Mouse (Mus musculus) hindbrain, postnatal 0 days (tissue): Measurements from ENCODE around the gene Wipf3. TPM values are rescaled to one million over a fixed set of nuclear protein-coding genes. Genes with fewer than 3 reads are reported as not detected.
A peak's percentile ranks its signal among the peaks of the same experiment; 100 is the strongest.

Experiments
- ATAC-seq: fragments of 200-750 bp; cut with Nextera tagmentation; 2 replicates; pipeline ENCODE4 v1.8.0; 2017; ENCODE audit warnings: mild to moderate bottlenecking, moderate TSS enrichment, moderate library complexity
- DNase-seq: peaks from one replicate; pipeline ENCODE4 v3.0.0-alpha.2; 2015; ENCODE audit warnings: low spot score
- H3K27ac ChIP-seq: fragments of 300-500 bp; sonication (generic); 2 replicates; pipeline ENCODE4 v1.5.1; 2014; ENCODE audit warnings: mild to moderate bottlenecking
- H3K27me3 ChIP-seq: fragments of 300-500 bp; sonication (generic); 2 replicates; pipeline ENCODE4 v1.6.1; 2014; ENCODE audit warnings: low read length, mixed read lengths; ENCODE audit not compliant: insufficient read depth
- H3K36me3 ChIP-seq: fragments of 300-500 bp; sonication (generic); 2 replicates; pipeline ENCODE4 v1.6.1; 2014; ENCODE audit warnings: low read length, mixed read lengths; ENCODE audit not compliant: insufficient read depth
- H3K4me1 ChIP-seq: fragments of 300-500 bp; sonication (generic); 2 replicates; pipeline ENCODE4 v1.6.1; 2014; ENCODE audit warnings: antibody characterized with exemption, low read length, mixed read lengths; ENCODE audit not compliant: insufficient read depth
- H3K4me2 ChIP-seq: fragments of 300-500 bp; sonication (generic); 2 replicates; pipeline ENCODE4 v1.6.1; 2014; ENCODE audit warnings: low read depth, mild to moderate bottlenecking, low read length, moderate library complexity, mixed read lengths
- H3K4me3 ChIP-seq: fragments of 300-500 bp; sonication (generic); 2 replicates; pipeline ENCODE4 v1.5.1; 2014; ENCODE audit warnings: low read length
- H3K9ac ChIP-seq: fragments of 300-500 bp; sonication (generic); replicated peaks from 2 replicates; pipeline ENCODE4 v1.6.1; 2014; ENCODE audit warnings: mild to moderate bottlenecking, low read length, moderate library complexity, mixed read lengths
- H3K9me3 ChIP-seq: fragments of 300-500 bp; sonication (generic); 2 replicates; pipeline ENCODE4 v1.6.1; 2016; ENCODE audit warnings: low read length, mixed read lengths
- CTCF ChIP-seq: IDR thresholded peaks from 2 replicates; pipeline ENCODE4 v1.5.1; 2016; ENCODE audit warnings: antibody characterized with exemption, control low read depth, low read depth
- WGBS: fragments of 180-500 bp; shearing (Covaris S2); extraction: QIAGEN DNeasy Blood & Tissue Kit; methylation state at CpG from one replicate; pipeline ENCODE4 v1.1.7; 2014; 5-methylcytosine and 5-hydroxymethylcytosine counted together
- polyA plus RNA-seq: library from polyadenylated mRNA; unstranded; fragments of >200 nt; fragmentation: Nextera tagmentation; extraction: Ambion mirVana; gene quantifications from 2 replicates; pipeline ENCODE4 v1.2.1, GENCODE M21; 2015
- total RNA-seq: library from RNA; depleted of rRNA; stranded (reverse); fragments of >200 nt; gene quantifications from 2 replicates; pipeline ENCODE4 v1.2.3, GENCODE M21; 2014; rRNA removed

Wipf3 gene
- total and polyA plus RNA-seq, 2 experiments from 2014 or later: 1.0 to 4.2 TPM

GRCm38 (mm10) chr6:54550801-54551323, 121.5 kb downstream of the Wipf3 start:
- no peak for TF ChIP-seq CTCF
- Histone ChIP-seq H3K9me3 (no peaks in the 10 kb centered on the region), H3K4me2 (no peak overlapping the region), H3K27me3 (no peaks in the 10 kb centered on the region), H3K4me1 (peaks cover 30% of the 10 kb centered on the region), H3K36me3 (no peaks in the 10 kb centered on the region), H3K4me3 (no peak overlapping the region), H3K27ac (no peak overlapping the region), H3K9ac (no peak overlapping the region)
- 51% methylated on average over 6 of the region's 7 CpGs for WGBS
- DNase-seq (peak; percentile 45), ATAC-seq (no peak)

DNA sequence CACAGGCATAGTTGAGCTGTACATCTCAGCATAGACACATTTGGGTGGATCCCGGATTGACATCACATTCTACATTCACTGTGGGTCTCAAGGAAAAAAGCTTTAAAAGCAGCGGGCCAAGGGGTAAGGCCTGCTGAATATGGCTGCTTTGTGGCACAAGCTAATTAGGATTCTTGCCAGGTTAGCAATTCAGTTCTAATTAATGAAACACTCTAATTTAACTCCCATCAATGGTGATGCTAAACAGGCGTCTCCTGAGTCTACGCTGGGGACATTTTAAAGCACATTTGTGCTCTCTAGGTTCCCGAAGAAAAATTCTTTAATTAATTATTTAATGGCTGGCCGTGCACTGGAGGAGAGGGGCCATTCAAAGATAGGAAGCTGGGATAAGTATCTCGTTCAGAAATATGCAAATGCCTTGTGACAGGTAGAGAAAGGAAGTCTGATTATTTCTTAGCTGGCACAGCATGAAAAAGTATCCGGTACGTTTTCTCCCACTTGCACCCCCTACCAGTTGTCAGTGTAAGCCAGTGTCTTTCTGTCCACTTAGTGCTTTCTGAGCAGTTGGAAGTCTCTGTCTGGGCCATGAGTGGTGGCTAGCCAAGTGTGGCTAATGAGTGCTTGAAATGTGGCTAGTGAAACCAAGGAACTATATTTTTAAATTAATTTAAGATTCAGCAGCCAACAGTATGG, 123.5 kb downstream of the Wipf3 start:
- Histone ChIP-seq H3K9me3 (no peaks in the 10 kb centered on the region), H3K36me3 (no peaks in the 10 kb centered on the region), H3K27ac (peak overlapping the region; percentile 54), H3K9ac (no peak overlapping the region), H3K27me3 (no peaks in the 10 kb centered on the region), H3K4me2 (peak overlapping the region; percentile 2; the same call in 1 of the 2 replicates), H3K4me1 (peaks cover 32% of the 10 kb centered on the region), H3K4me3 (no peak overlapping the region)
- no peak for TF ChIP-seq CTCF
- 10% methylated on average over 9 of the region's 9 CpGs for WGBS
- DNase-seq: peak; percentile 77
- peak; percentile 56 for ATAC-seq

Other genes with a start within 250 kb of the Wipf3 start
- 0.37 and 1.3 TPM in 2 replicates for gene Prr15, start 103.8 kb upstream of the Wipf3 start, total RNA-seq
- 1.4 and 1.8 TPM in 2 replicates for gene Prr15, start 103.8 kb upstream of the Wipf3 start, polyA plus RNA-seq
- gene Scrn1, start 136.9 kb downstream of the Wipf3 start, total RNA-seq: 117 and 121 TPM in 2 replicates
- gene Scrn1, start 136.9 kb downstream of the Wipf3 start, polyA plus RNA-seq: 91.7 and 93.2 TPM in 2 replicates
- 12.9 and 13.4 TPM in 2 replicates for gene Plekha8, start 165.5 kb downstream of the Wipf3 start, total RNA-seq
- gene Plekha8, start 165.5 kb downstream of the Wipf3 start, polyA plus RNA-seq: 4.8 and 4.9 TPM in 2 replicates
- 4.9 and 5.7 TPM in 2 replicates for gene Fkbp14, start 167.7 kb downstream of the Wipf3 start, total RNA-seq
- gene Fkbp14, start 167.7 kb downstream of the Wipf3 start, polyA plus RNA-seq: 6.9 TPM in 2 replicates